Mouse (Mus musculus) forebrain, embryonic 14.5 days (tissue): ENCODE results near the gene Huwe1. TPM values are rescaled to one million over a fixed set of nuclear protein-coding genes. Genes with fewer than 3 reads are reported as not detected.

Source experiments
- ATAC-seq: fragments of 200-750 bp; cut with Nextera tagmentation; 2 replicates; pipeline ENCODE4 v1.8.0; 2017; ENCODE audit warnings: mild to moderate bottlenecking, moderate library complexity
- DNase-seq: peaks from one replicate; pipeline ENCODE4 v3.0.0-alpha.2; 2015; ENCODE audit warnings: low spot score
- H3K27ac ChIP-seq: fragments of 300-500 bp; sonication (generic); 2 replicates; pipeline ENCODE4 v1.5.1; 2014; ENCODE audit warnings: low read depth, mild to moderate bottlenecking, control low read depth, low read length, moderate library complexity
- H3K27me3 ChIP-seq: fragments of 300-500 bp; sonication (generic); replicated peaks from 2 replicates; pipeline ENCODE4 v1.6.1; 2014; ENCODE audit warnings: low read length, control low read depth, mixed read lengths; ENCODE audit not compliant: control insufficient read depth, insufficient read depth
- H3K36me3 ChIP-seq: fragments of 300-500 bp; sonication (generic); 2 replicates; pipeline ENCODE4 v1.6.1; 2014; ENCODE audit warnings: low read length, control low read depth; ENCODE audit not compliant: control insufficient read depth, insufficient read depth
- H3K4me1 ChIP-seq: fragments of 300-500 bp; sonication (generic); 2 replicates; pipeline ENCODE4 v1.6.1; 2014; ENCODE audit warnings: antibody characterized with exemption, low read length, control low read depth; ENCODE audit not compliant: control insufficient read depth, insufficient read depth
- H3K4me2 ChIP-seq: fragments of 300-500 bp; sonication (generic); 2 replicates; pipeline ENCODE4 v1.6.1; 2014; ENCODE audit warnings: mild to moderate bottlenecking, control low read depth, low read length
- H3K4me3 ChIP-seq: fragments of 300-500 bp; sonication (generic); 2 replicates; pipeline ENCODE4 v1.5.1; 2014; ENCODE audit warnings: low read depth, low read length, control low read depth
- H3K9ac ChIP-seq: fragments of 300-500 bp; sonication (generic); 2 replicates; pipeline ENCODE4 v1.6.1; 2014; ENCODE audit warnings: mild to moderate bottlenecking, low read length, control low read depth, moderate library complexity
- H3K9me3 ChIP-seq: fragments of 300-500 bp; sonication (generic); replicated peaks from 2 replicates; pipeline ENCODE4 v1.6.1; 2016; ENCODE audit warnings: low read length, control low read depth, mixed read lengths; ENCODE audit not compliant: control insufficient read depth
- WGBS: fragments of 180-500 bp; shearing (Covaris S2); extraction: QIAGEN DNeasy Blood & Tissue Kit; methylation state at CpG from one replicate; pipeline ENCODE4 v1.1.7; 2014; 5-methylcytosine and 5-hydroxymethylcytosine counted together
- microRNA counts: library from miRNA; unstranded; fragments of <30 nt; microRNA quantifications from one replicate; lab custom pipeline; 2016
- microRNA-seq: library from miRNA; unstranded; fragments of <30 nt; microRNA quantifications from one replicate; pipeline ENCODE4, GENCODE M21; 2016
- polyA plus RNA-seq: library from polyadenylated mRNA; unstranded; fragments of >200 nt; fragmentation: Nextera tagmentation; extraction: Ambion mirVana; gene quantifications from 2 replicates; pipeline ENCODE4 v1.2.1, GENCODE M21; 2014

The Huwe1 gene
- polyA plus RNA-seq, 1 experiment from 2014 or later, result 58.5 TPM

DNA sequence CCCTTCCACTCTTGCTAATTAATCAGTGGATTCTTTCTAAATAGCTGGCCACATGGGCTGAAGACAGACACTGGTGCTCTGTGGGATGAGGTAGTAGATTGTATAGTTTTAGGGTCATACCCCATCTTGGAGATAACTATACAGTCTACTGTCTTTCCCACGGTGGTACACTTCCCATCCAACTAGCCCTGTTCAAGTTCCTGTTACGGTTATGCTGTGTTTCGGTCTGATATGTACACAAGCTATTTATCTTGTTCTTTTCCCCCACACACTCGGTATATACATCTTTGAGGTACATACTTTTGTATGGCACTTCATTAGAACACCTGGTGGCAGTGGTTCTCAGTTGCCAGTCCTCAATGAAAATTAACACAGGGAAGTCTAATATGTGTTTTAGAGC lies 111.7 kb downstream of the Huwe1 start:
- Histone ChIP-seq H3K27me3 (no peaks in the 10 kb centered on the region), H3K9ac (no peak overlapping the region), H3K9me3 (no peaks in the 10 kb centered on the region), H3K4me3 (no peak overlapping the region), H3K27ac (no peak overlapping the region), H3K4me2 (no peak overlapping the region), H3K4me1 (no peaks in the 10 kb centered on the region), H3K36me3 (peaks cover 74% of the 10 kb centered on the region)
- no peak for DNase-seq
- 82% methylated on average over 4 of the region's 4 CpGs for WGBS
- ATAC-seq, result no peak

DNA sequence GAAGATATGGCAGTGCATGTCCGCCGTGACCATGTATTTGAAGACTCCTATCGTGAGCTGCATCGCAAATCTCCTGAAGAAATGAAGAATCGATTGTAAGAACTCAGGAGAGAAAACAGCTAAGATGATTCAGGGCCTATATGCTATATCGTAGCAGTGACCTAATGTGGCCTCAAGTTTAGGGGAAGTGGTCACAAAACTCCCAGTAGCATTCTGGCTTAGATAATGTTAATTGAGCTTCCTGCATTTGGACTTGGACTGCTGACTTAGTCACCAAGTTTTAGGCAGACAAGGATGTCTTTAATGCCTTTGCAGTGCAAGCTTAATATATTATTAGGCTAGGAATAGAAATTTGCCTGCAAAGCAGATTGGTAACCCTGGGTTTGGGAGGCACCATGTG lies 128.8 kb downstream of the Huwe1 start:
- Histone ChIP-seq H3K4me2 (no peak overlapping the region), H3K36me3 (peaks cover 86% of the 10 kb centered on the region), H3K9me3 (no peaks in the 10 kb centered on the region), H3K9ac (no peak overlapping the region), H3K4me1 (no peaks in the 10 kb centered on the region), H3K27me3 (no peaks in the 10 kb centered on the region), H3K4me3 (no peak overlapping the region), H3K27ac (no peak overlapping the region)
- ATAC-seq, result no peak
- WGBS, result 97% methylated on average over 6 of the region's 6 CpGs
- no peak for DNase-seq

DNA sequence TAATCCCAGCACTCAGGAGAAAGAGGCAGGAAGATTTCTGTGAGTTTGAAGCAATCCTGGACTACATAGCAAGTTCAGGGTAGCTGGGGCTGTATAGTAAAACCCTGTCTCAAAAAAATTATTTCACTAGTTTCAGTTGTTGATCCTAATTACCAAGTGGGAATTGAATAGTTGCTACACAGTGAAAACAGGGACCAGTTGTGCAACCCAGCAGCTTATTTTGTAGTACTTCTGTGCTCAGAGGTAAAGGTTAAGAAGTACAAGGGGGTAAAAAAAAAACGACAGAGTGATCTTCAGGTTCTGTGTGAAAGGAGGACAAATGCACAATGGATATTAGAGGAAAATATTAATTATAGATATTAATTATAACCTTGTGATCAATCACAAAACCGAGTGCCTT lies 138.2 kb downstream of the Huwe1 start:
- no peaks in the 10 kb centered on the region for H3K4me1 ChIP-seq
- H3K4me2 ChIP-seq, result no peak overlapping the region
- no peak overlapping the region for H3K4me3 ChIP-seq
- no peaks in the 10 kb centered on the region for H3K9me3 ChIP-seq
- 58% methylated on average over 2 of the region's 2 CpGs for WGBS
- no peak for ATAC-seq
- H3K9ac ChIP-seq, result no peak overlapping the region
- no peak overlapping the region for H3K27ac ChIP-seq
- H3K36me3 ChIP-seq, result peaks cover 17% of the 10 kb centered on the region
- H3K27me3 ChIP-seq, result no peaks in the 10 kb centered on the region
- no peak for DNase-seq

DNA sequence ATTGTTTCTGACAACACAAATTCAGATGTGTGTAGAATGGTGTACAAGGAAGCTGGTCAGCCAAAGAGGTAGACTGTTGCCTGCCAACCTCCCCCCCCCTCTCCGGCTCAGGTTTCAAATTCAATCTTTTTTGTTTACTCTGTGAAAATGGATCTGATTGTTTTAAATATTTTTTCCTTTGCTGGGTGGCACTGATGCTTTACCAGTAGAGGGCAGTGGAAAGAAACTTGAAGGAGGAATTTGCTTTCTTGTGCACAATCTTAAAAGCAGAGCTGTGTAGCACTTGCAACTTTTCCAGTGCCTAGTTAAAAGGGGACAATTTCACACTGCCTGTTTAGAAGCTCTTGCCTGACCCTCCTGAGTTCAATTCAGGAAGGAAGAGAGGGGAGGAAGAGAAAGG lies 146.4 kb downstream of the Huwe1 start:
- Histone ChIP-seq H3K27ac (no peak overlapping the region), H3K9me3 (no peaks in the 10 kb centered on the region), H3K27me3 (no peaks in the 10 kb centered on the region), H3K4me1 (no peaks in the 10 kb centered on the region), H3K9ac (no peak overlapping the region), H3K36me3 (no peaks in the 10 kb centered on the region), H3K4me2 (no peak overlapping the region), H3K4me3 (no peak overlapping the region)
- peak; percentile 31 for DNase-seq
- ATAC-seq, result no peak
- 52% methylated on average over 1 of the region's 1 CpGs for WGBS

DNA sequence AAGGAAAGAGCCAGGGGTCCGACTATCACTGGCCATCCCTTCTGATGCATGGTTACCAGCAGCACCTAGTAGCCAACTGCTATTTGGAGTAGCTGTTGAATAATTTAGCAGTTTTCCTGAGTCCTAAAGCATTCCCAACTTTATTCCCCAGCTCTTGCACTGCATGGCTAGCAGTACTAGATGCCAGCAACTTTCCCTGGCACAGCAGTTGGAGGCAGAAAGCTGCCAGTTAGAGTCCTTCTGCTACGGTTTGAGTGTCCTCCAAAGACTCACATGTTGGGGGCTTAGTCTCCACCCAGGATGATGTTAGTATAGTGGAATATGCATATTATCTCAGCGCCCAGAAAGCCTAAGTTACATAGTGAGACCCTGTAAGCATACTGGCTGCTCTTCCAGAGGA lies 147.2 kb downstream of the Huwe1 start:
- ATAC-seq (no peak), DNase-seq (no peak)
- Histone ChIP-seq H3K9me3 (no peaks in the 10 kb centered on the region), H3K9ac (no peak overlapping the region), H3K27me3 (no peaks in the 10 kb centered on the region), H3K4me1 (no peaks in the 10 kb centered on the region), H3K4me3 (no peak overlapping the region), H3K27ac (no peak overlapping the region), H3K4me2 (no peak overlapping the region), H3K36me3 (no peaks in the 10 kb centered on the region)
- WGBS, result 66% methylated on average over 3 of the region's 3 CpGs

DNA sequence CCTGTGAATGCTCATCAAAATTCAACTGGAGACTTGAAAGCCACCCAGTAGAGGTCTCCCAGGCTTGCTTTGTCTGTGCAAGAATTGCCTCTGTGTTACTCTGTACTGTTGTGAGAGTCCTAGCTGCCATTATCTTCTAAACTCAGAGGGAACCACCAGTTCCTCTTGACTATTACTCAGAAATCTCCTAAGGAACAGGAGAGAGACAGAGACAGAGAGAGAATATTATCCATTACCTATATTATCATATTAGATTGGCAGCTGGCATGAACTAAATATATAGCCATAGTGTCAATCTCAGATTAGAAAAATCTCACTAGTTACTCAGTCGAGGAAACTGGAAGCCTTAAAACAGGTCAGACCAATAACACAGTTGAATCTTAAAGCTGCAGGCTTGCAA lies 149.6 kb downstream of the Huwe1 start:
- H3K9me3 ChIP-seq, result no peaks in the 10 kb centered on the region

DNA sequence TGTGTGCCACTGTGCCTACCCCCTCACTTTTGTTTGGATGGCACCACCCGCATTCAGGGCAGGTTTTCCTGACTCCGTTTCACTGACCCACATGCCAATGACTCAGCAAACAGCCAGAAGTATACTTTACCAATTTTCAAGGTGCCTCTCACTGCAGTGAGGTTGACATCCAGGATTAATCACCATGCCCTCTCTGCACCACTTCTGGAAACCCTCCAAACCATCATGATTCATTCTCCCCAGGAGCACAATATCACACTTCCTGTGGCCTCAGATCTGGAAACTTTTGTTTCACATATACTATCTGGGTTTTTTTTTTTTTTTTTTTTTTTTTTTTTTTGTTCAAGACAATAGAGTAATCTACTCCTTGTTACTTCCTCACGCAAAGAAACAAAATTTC lies 150.6 kb downstream of the Huwe1 start:
- no peaks in the 10 kb centered on the region for H3K27me3 ChIP-seq
- no peak for ATAC-seq
- H3K27ac ChIP-seq, result no peak overlapping the region
- no peak overlapping the region for H3K4me3 ChIP-seq
- 82% methylated on average over 3 of the region's 3 CpGs for WGBS
- no peak overlapping the region for H3K9ac ChIP-seq
- no peaks in the 10 kb centered on the region for H3K9me3 ChIP-seq
- H3K36me3 ChIP-seq, result no peaks in the 10 kb centered on the region
- no peak for DNase-seq
- no peaks in the 10 kb centered on the region for H3K4me1 ChIP-seq
- H3K4me2 ChIP-seq, result no peak overlapping the region

More for the DNA sequence above, 149.6 kb downstream of the Huwe1 start:
- Histone ChIP-seq H3K4me3 (no peak overlapping the region), H3K36me3 (no peaks in the 10 kb centered on the region), H3K4me2 (no peak overlapping the region), H3K27ac (no peak overlapping the region), H3K4me1 (no peaks in the 10 kb centered on the region), H3K9ac (no peak overlapping the region), H3K27me3 (no peaks in the 10 kb centered on the region)
- 67% methylated on average over 1 of the region's 1 CpGs for WGBS
- DNase-seq (no peak), ATAC-seq (no peak)

MicroRNAs within 50 kb of the gene (microRNA counts, 519-probe panel; counts per million panel counts)
- microRNA mmu-miR-98 (lab: Ali Mortazavi, UCI), result 5,099 counts per million, percentile 77 among the panel's probes with 10 or more counts

Small RNA genes lying within 50 kb of the gene (microRNA-seq; reads per million reads assigned to microRNA genes)
- not detected for gene Mir3113
- 7,538 reads per million, percentile 95 among the genes with 10 or more reads in this experiment for gene Mir98
- 3,900 reads per million, percentile 90 among the genes with 10 or more reads in this experiment for gene Mirlet7f-2

Other genes with a start within 250 kb of the Huwe1 start
- gene Hsd17b10, start 201.0 kb downstream of the Huwe1 start, polyA plus RNA-seq, result 136 and 151 TPM in 2 replicates
- gene Ribc1, start 215.5 kb downstream of the Huwe1 start, polyA plus RNA-seq, result 3.3 and 3.4 TPM in 2 replicates
- 84.0 and 86.1 TPM in 2 replicates for gene Smc1a, start 215.6 kb downstream of the Huwe1 start, polyA plus RNA-seq